Mouse (Mus musculus) erythroblast, adult 5-6 weeks (primary cell): ENCODE data around the gene Actl11. TPM values are rescaled to one million over a fixed set of nuclear protein-coding genes. Genes with fewer than 3 reads are reported as not detected.

Experiments used
- total RNA-seq, 2 experiments: library from RNA; stranded (forward) in 1 of 2; stranded (reverse) in 1 of 2; fragments of 150-400 nt in 1 of 2; fragments of 200-764, 138-1000 nt in 1 of 2; gene quantifications; 2 replicates each; pipeline versions ENCODE4 v1.2.3 to v1.2.4; 2015 to 2017; ENCODE audit warnings: low replicate concordance in 2 of 2

Actl11 gene
- total RNA-seq, 2 experiments from 2014 or later: not detected

Other genes starting within 250 kb of the Actl11 start
- gene Gnat1, start 248.8 kb upstream of the Actl11 start, total RNA-seq (2015; ENCODE audit: low replicate concordance): not detected in 2 replicates
- not detected in 2 replicates for gene Gnat1, start 248.8 kb upstream of the Actl11 start, total RNA-seq (2017; ENCODE audit: low replicate concordance)
- gene Sema3f, start 218.0 kb upstream of the Actl11 start, total RNA-seq (2015; ENCODE audit: low replicate concordance): not detected in 2 replicates
- not detected in 2 replicates for gene Sema3f, start 218.0 kb upstream of the Actl11 start, total RNA-seq (2017; ENCODE audit: low replicate concordance)
- gene Rbm5, start 157.5 kb upstream of the Actl11 start, total RNA-seq (2015; ENCODE audit: low replicate concordance): 204 and 296 TPM in 2 replicates
- gene Rbm5, start 157.5 kb upstream of the Actl11 start, total RNA-seq (2017; ENCODE audit: low replicate concordance): 507 and 635 TPM in 2 replicates
- 29.5 and 31.3 TPM in 2 replicates for gene Rbm6, start 55.2 kb upstream of the Actl11 start, total RNA-seq (2015; ENCODE audit: low replicate concordance)
- 60.6 and 79.6 TPM in 2 replicates for gene Rbm6, start 55.2 kb upstream of the Actl11 start, total RNA-seq (2017; ENCODE audit: low replicate concordance)
- 2.5 and 4.4 TPM in 2 replicates for gene Mon1a, start 40.3 kb upstream of the Actl11 start, total RNA-seq (2015; ENCODE audit: low replicate concordance)
- gene Mon1a, start 40.3 kb upstream of the Actl11 start, total RNA-seq (2017; ENCODE audit: low replicate concordance): 2.0 and 2.7 TPM in 2 replicates
- not detected in 2 replicates for gene Mst1r, start 21.6 kb upstream of the Actl11 start, total RNA-seq (2015; ENCODE audit: low replicate concordance)
- 0.43 TPM in 1 of 2 replicates, not detected in the other for gene Mst1r, start 21.6 kb upstream of the Actl11 start, total RNA-seq (2017; ENCODE audit: low replicate concordance)
- gene Camkv, start 7.2 kb downstream of the Actl11 start, total RNA-seq (2015; ENCODE audit: low replicate concordance): not detected in 2 replicates
- gene Camkv, start 7.2 kb downstream of the Actl11 start, total RNA-seq (2017; ENCODE audit: low replicate concordance): not detected in 2 replicates
- gene Traip, start 21.7 kb downstream of the Actl11 start, total RNA-seq (2015; ENCODE audit: low replicate concordance): 2.5 and 4.4 TPM in 2 replicates
- 12.5 and 15.2 TPM in 2 replicates for gene Traip, start 21.7 kb downstream of the Actl11 start, total RNA-seq (2017; ENCODE audit: low replicate concordance)
- gene Uba7, start 47.0 kb downstream of the Actl11 start, total RNA-seq (2015; ENCODE audit: low replicate concordance): 392 and 403 TPM in 2 replicates
- 364 and 493 TPM in 2 replicates for gene Uba7, start 47.0 kb downstream of the Actl11 start, total RNA-seq (2017; ENCODE audit: low replicate concordance)
- gene Gm20661, start 54.6 kb downstream of the Actl11 start, total RNA-seq (2015; ENCODE audit: low replicate concordance): 0.96 and 4.4 TPM in 2 replicates
- 5.3 and 12.9 TPM in 2 replicates for gene Gm20661, start 54.6 kb downstream of the Actl11 start, total RNA-seq (2017; ENCODE audit: low replicate concordance)
- 11.1 and 32.3 TPM in 2 replicates for gene Inka1, start 57.4 kb downstream of the Actl11 start, total RNA-seq (2015; ENCODE audit: low replicate concordance)
- gene Inka1, start 57.4 kb downstream of the Actl11 start, total RNA-seq (2017; ENCODE audit: low replicate concordance): 16.3 and 18.1 TPM in 2 replicates
- 4.4 and 11.3 TPM in 2 replicates for gene Cdhr4, start 64.0 kb downstream of the Actl11 start, total RNA-seq (2015; ENCODE audit: low replicate concordance)
- gene Cdhr4, start 64.0 kb downstream of the Actl11 start, total RNA-seq (2017; ENCODE audit: low replicate concordance): 2.5 and 17.0 TPM in 2 replicates
- not detected in 2 replicates for gene Gm20662, start 67.9 kb downstream of the Actl11 start, total RNA-seq (2015; ENCODE audit: low replicate concordance)
- 2.5 and 16.9 TPM in 2 replicates for gene Gm20662, start 67.9 kb downstream of the Actl11 start, total RNA-seq (2017; ENCODE audit: low replicate concordance)
- 146 and 206 TPM in 2 replicates for gene Ip6k1, start 74.0 kb downstream of the Actl11 start, total RNA-seq (2015; ENCODE audit: low replicate concordance)
- 245 and 289 TPM in 2 replicates for gene Ip6k1, start 74.0 kb downstream of the Actl11 start, total RNA-seq (2017; ENCODE audit: low replicate concordance)
- gene Gmppb, start 120.8 kb downstream of the Actl11 start, total RNA-seq (2015; ENCODE audit: low replicate concordance): 4.8 and 5.6 TPM in 2 replicates
- gene Gmppb, start 120.8 kb downstream of the Actl11 start, total RNA-seq (2017; ENCODE audit: low replicate concordance): 4.1 and 7.8 TPM in 2 replicates
- 0.77 TPM in 1 of 2 replicates, not detected in the other for gene Amigo3, start 124.7 kb downstream of the Actl11 start, total RNA-seq (2015; ENCODE audit: low replicate concordance)
- gene Amigo3, start 124.7 kb downstream of the Actl11 start, total RNA-seq (2017; ENCODE audit: low replicate concordance): 2.3 and 2.8 TPM in 2 replicates
- 33.0 and 48.8 TPM in 2 replicates for gene Mst1, start 152.0 kb downstream of the Actl11 start, total RNA-seq (2015; ENCODE audit: low replicate concordance)
- 6.6 and 13.4 TPM in 2 replicates for gene Mst1, start 152.0 kb downstream of the Actl11 start, total RNA-seq (2017; ENCODE audit: low replicate concordance)
- 734 and 842 TPM in 2 replicates for gene Rnf123, start 154.9 kb downstream of the Actl11 start, total RNA-seq (2015; ENCODE audit: low replicate concordance)
- gene Rnf123, start 154.9 kb downstream of the Actl11 start, total RNA-seq (2017; ENCODE audit: low replicate concordance): 498 and 626 TPM in 2 replicates
- gene Apeh, start 166.1 kb downstream of the Actl11 start, total RNA-seq (2015; ENCODE audit: low replicate concordance): 123 and 182 TPM in 2 replicates
- 219 and 268 TPM in 2 replicates for gene Apeh, start 166.1 kb downstream of the Actl11 start, total RNA-seq (2017; ENCODE audit: low replicate concordance)